Mouse (Mus musculus) thymus, postnatal 10 days (tissue): ENCODE results near the gene Clic6.

Experiments used
- DNase-seq, 2 experiments: peaks; one replicate each; pipeline ENCODE4 v3.0.0; 2021; ENCODE audit warnings: low spot score in 2 of 2

Clic6 gene

DNA sequence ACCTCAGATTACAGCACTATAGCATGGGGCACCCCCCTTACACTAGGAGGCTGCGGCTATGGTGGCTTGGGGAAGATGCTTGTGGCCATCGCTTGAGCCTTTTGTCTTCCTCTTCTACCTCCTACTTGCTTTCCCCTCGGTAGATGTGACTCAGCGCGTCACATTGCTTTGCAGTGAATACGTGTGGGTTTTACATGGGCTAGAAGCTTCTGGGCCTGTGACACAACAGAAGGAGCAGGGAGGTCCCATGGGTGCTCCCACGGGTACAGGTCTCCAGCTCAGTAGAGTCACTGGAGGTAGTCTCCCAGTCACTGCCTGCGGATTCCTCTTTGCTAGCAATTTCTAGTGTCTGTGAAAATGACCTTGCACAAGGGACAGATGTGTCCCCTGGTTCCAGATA is 39.1 kb downstream of the Clic6 start:
- DNase-seq, result no peak

DNA sequence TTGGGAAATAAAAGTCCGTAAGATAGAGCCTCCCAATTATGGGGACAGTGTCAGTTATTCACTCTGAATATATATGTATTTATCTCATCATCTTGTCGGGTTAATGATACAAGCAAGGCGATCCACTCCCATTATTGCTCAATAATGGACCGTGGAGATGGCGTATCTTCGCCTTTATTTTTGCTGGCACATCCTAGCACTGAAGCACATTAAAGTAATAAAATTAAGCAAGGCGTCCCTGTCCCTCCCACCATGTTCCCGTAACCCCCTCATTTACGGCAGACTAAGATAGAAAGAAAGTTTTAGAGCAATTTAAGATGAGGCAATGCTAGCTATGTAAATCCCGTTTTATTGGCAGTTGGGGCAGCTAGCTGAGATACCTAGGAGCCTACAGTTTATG is 40.4 kb downstream of the Clic6 start:
- DNase-seq, result no peak

DNA sequence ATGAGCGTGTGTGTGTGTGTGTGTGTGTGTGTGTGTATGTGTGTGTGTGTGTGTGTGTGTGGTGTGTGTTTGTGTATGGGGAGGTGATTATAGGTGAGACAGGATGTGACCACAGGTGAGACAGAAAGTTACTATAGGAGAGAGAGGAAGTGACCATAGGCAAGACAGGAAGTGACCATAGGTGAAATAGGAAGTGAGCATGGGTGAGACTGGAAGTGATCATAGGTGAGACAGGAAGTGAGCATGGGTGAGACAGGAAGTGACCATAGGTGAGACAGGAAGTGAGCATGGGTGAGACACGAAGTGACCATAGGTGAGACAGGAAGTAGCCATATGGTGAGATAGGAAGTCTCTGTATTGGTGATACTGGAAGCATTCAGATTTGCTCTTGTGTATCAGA is 49.7 kb downstream of the Clic6 start:
- DNase-seq, result no peak

DNA sequence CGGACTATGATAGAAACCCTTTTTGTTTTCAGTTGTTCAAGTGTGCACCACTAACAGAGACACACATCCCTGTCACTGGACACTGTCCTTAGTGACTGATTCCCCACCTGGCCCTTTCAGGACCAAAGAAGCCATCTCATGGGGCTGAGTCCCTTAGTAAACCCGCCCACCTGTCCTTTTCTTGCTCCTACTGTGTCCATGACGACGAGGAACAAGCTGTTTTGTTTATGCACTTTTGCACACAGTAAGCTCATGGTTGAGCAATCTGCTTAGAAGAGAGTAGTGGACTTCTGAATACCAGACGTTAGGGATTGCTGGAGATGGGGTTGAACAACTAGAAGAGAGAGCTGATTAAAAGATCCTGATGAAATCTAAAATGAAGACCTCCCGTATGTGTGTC is 52.8 kb downstream of the Clic6 start:
- DNase-seq, result no peak

DNA sequence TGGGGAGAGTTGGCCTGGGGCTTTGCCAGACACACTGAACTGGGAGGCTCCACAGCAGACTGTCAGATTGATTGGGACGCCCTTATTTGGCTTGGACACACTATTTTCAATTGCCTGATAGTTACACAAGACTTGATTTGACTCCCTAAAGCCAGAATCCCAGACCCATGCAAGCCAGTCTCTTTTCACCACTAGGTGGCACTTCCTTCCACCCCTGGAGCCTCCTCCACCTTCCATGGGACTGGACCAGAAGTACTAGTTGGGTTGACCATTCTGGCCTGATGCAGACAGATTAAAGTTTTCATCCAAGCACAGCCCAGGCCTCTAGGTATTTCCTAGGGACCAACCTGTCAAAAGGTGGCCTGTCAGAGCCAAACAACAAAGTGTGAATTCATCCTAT is 58.7 kb downstream of the Clic6 start:
- DNase-seq, result peak in 1 of 2 experiments; percentile 29

DNA sequence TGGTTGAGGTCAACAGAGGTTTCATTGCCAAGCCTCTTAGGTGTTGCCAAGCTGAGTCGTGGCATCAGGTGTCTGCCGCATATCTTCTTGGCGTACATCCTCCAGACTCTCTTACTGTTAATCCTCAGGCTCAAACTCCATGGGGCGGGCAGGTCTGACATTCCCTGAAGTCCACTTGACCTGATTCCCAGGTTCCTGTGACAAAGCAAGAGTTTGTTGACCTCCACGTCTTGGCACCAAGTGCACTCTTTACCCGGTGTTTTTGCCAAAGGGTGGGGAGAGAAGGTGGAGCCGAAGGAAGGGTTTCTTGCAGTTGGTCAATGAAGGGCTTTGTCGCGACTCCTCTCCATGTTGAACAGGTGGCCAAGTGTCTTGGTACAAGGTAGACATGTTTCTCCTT is 63.1 kb downstream of the Clic6 start:
- DNase-seq, result no peak

DNA sequence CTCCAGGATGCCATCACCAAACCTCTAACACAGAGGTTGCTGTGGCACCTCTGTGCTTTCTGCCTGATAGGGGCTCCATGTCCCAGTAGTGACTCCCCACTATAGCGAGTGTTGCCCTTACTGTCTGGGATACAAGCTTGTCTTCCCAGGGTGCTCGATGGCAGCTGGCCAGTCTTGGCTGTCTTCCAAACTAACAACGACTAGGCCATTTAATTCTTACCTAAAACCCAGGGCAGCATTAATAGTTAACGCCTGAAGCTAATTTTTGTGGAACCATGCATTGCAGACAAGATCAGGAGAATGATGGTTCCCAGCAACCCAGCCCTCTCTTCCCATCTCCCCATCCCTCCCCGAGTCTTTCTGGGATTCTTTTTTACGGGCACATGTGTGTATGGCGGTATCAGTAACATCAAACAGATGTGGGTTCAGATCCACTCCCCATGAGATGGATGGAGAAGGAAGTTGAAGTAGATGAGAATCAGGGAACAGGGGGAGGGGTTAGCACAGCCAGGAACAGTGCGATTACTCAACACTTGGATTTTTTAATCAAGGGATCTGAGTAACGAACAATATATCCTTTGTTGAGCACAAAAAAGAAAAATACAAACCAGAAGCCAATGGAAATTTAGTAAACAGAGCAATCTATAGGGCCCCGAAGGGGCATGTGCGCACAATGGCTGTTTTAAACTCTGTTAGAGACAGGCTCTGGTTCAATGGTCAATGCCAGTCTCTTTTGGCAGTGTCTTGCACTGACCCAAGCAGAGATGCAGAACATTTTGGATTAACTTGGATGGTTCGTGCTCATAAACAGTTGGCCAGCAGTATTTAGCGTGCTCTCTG is 66.0 kb downstream of the Clic6 start:
- no peak for DNase-seq

DNA sequence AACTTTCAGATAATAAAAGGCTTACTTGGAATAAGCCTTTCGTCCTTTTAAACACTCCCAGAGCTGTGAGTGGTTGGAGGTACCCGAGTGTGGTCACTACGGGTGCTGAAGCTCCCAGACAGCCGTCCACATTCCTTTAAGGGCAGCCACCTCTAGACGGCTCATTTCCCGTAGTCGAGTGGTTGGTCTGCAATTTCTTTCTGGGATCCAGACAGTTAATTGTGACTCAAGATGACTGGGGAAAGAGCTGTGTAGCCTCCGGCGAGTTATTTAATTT is 66.5 kb downstream of the Clic6 start:
- DNase-seq, result no peak

DNA sequence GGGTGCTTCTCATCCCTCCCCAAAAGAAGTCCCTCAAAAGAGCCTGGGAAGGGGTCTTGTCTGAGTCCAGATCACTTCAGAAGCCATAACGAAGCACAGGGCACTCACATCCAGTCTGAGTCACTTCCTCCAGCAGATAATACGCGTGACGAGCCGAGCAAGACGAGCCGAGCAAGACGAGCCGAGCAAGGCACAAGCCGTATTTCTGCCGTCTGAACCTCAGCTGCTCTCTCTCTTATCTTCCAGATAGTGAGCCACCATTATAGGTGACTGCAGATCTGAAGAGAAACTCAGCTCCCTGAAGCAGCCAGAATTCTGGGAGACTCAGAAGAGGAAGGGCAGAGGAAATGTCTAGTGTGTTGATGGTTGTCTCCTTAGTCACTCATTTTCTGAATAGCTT is 67.3 kb downstream of the Clic6 start:
- no peak for DNase-seq

DNA sequence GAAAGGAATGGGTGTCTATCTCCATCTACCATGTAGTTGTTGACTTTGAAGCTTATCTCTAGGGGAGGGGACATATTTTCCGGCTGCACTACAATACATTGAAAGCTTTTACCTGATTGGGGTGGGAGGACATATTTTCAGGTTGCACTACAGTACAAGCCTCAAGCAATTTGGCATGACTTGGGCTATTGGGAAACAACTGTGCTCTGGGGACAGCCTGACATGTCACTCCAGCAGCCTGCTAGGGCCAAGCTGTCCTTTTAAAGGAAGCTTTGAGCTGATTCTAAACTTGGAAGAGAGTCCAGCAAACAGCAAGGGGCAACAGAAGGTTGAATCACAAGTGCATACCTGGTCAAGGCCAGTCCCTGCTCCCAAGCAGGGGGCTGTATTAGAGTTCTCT is 69.5 kb downstream of the Clic6 start:
- DNase-seq, result no peak

DNA sequence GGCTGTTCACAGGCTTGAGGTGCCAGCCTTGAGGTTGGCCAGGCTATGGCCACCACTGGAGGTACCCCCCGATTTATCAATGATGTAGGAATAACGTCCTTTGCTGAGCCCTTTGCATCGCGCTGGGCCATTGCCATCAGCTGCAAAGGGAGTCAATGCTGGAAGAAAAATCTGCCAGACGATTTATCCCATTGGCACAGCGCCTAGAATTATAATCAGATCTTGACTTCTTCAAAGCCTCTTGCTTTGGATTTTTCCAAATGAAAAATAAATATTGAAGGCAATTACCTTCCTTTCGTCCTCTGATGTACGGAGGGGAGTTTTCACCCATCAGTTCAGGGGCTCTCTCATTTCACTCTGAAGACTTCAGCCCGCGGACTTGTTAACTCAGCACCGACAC is 79.8 kb downstream of the Clic6 start:
- DNase-seq, result no peak

DNA sequence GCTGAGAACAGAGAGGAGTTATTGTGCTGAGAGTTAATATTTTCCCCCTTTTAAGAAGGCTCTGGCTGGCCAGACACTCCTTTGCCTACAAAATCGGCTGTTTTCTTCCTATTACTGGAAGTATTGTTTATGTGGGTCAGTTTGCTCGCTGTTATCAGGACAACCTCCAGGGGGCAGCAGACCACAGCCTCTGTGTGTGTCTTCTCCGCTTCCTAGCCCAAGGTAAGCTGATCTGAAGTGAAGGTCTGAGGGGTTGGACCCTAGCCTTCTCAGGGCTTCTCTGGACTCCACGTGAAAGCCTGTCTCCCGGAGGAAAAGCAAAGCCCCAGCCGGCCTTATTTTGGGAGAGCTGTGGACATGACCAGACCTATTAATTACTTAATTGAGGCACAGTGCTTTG is 80.2 kb downstream of the Clic6 start:
- DNase-seq, result peak; percentile 62 to 86

DNA sequence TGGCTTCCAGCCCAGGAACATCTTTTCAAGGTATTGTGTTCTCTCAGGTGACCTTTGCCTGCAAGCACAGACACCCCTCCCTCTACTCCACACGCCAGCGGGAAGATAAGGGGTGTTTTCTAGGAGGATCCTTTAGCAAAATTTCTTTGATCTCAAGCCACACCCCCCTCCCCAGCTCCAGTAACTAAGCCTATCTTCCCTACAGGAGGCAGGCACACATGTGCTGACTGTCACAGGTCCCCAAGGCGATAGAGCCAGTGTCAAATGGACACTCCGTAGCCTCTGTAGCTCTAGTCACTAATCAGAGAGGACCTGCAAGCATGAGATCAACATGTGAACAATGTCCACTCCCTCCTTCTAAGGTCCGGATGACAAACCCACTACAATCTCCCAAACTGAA is 80.6 kb downstream of the Clic6 start:
- DNase-seq, result no peak

DNA sequence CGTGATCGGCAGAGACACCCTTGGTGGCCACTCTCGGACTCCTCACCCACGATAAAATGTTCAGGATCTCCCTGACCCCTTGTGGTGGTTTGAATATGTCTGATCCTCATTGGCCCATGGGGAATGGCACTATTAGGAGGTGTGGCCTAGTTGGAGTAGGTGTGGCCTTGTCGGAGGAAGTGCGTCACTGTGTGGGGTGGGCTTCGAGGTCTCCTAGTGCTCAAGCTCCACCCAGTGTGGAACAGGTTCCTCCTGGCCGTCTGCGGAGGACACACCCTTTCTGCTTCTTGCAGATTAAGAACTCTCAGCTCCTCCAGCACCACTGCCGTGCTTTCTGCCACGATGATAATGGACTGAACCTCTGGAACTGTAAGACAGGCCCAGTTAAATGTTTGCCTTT is 85.7 kb downstream of the Clic6 start:
- no peak for DNase-seq

DNA sequence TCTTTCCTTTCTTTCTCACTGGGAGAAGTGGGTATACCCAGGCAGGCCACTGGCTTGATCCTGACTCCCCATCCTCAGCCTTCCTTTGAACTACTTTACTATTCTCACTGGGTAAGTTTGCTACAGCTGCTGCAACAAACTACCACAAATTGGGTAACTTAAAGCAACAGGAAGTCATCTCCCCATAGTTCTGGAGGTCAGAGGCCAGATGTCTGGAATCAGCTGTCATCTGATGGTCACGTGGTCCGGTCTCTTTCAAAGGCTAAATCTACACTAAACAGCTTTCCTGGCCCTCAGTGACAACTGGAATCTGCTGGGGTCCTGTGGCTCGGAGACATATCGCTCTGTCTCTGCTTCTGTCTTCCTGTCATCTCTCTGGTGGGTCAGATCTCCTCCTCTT is 87.7 kb downstream of the Clic6 start:
- DNase-seq, result no peak

DNA sequence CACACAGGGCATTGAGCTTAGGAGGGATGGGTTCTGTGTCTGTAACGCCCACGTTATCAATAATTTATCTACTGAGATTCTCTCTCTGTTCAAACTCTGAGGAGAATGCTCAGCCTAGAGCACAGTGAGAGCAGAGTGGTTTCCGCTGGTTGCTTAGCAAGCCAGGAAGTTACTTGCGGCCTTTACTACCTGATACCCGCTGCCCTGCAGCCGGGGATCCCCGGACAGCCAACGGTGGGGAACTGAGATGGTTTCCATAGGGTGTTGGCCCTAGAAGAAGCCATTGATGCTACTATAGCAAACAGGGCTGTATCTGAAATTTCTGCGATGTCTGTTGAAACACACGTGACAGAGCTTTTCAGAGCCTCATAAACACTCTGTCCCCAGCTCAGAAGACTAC is 90.3 kb downstream of the Clic6 start:
- no peak for DNase-seq

DNA sequence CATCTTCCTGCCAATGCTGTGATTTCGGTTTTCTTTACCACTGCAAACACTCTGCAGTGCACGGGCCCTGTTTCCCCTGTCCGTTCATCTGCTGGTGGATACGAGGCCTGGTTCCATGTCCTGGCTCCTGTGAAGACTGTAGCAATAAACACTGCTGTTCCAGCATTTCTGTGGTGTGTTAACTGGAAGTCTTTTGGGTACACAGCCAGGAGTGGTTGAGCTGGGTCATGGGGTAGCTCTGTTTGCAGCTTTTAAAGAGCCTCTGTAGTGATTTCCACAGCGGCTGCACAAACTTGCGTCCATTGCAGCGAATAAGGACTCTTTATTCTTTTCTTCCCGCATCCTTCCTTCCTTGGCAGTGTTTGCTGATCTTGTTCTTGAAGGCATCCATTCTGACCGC is 91.8 kb downstream of the Clic6 start:
- DNase-seq, result no peak

DNA sequence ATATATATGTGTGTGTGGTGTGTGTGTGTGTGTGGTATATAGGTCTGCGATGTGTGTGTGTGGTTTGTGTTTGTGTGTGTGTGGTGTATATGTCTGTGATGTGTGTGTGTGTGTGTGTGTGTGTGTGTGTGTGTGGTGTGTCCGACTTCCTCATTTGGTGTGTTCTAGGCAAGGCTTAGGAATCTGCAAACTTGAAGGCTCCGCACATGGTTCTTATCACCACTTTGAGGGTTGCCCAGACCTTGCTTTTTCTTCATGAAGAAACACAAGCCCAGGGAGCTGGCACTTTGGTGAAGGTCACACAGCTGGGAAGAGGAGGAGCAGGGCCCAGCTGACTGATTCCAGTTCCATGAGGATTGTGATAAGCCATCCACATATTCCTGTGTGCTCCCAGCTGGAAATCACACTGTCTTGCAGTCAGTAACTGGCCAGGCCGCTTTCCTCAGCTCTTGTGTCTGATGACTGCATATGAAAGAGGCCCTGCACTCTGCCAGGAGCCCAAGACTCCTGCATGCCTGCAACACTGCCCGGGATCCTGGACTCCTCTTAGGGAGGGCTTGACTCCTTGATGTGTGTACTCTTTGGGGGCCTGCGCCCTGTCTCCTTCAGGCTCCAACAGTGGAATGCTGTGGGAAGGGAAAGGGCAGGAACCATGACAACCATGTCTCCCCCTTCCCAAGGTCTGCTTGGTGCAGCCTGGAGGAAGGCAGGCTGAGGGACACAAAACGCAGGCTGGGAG is 93.5 kb downstream of the Clic6 start:
- DNase-seq, result no peak

DNA sequence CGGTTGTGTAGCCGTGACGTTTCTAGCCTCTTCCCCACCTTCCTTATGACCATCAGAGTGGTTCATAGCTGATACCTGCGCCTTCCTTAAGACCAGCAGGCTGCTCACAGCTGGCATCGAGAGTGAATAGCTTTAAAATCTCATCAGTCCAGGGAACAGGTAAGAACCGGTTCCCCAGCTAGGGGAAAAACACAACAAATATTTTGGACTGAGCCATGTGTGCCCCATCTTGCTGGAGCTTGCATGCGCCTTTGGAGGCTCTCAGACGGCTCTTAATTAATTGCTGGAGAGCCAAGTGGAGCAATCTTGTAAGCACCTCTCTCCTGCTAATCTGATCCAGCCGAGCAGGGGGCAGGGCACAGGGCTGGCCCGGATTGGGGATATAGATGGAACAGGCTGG is 95.4 kb downstream of the Clic6 start:
- DNase-seq, result no peak

DNA sequence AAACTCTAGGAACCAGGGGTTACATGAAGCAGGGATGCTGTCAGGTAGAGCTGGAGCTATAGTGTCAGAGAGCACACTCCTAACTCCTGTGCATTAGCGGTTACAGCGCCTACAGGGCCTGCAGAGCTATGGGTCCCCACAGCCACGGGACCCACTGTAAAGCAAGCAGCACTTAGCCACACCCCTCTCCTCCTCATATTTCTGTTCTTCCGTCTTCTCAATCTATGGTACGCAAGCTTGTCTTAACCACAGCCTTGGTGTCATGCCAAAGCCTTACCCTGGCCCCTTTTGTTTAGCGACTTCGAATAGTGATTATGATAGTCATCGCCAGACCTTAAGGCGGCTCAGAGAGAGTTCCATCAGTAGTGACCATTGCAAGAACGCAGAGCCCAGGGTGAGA is 96.2 kb downstream of the Clic6 start:
- no peak for DNase-seq

DNA sequence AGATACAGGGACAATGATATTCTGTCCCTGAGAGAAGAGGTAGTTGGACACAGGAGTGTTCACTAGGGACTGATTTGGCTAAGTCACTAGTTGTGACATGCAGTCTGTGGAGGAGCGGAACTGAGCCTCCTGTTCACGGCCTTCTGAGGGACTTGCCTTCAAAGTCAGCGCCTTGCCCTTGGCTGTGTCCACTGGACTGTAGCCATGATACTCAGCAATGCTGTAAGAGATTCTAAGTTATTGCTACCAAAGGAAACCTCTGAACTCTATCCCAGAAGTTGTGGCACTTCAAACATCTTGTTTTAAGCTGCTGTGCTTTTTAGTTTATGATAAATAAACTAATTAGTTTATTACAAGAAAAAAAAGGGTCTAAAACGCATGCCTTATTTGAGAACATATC is 102.3 kb downstream of the Clic6 start:
- DNase-seq, result no peak
